Mouse (Mus musculus) frontal cortex, postnatal 25 days (tissue): Measurements from ENCODE around the gene Kcnq1.

ENCODE experiments used
- DNase-seq, 2 experiments: peaks; one replicate each; pipeline ENCODE4 v3.0.0; 2022; ENCODE audit warnings: low spot score in 2 of 2

Kcnq1 gene

GRCm38 (mm10) chr7:143275030-143275429, 168.9 kb downstream of the Kcnq1 start:
- DNase-seq = no peak

- no peak for DNase-seq
Measured at GRCm38 (mm10) chr7:143283625-143284024, 177.5 kb downstream of the Kcnq1 start.

- no peak for DNase-seq
Measured at GRCm38 (mm10) chr7:143284866-143285265, 178.7 kb downstream of the Kcnq1 start.

- DNase-seq = no peak
Measured at GRCm38 (mm10) chr7:143285440-143285839, 179.3 kb downstream of the Kcnq1 start.

GRCm38 (mm10) chr7:143286532-143287290, 180.5 kb downstream of the Kcnq1 start:
- no peak for DNase-seq

- no peak for DNase-seq
Measured at GRCm38 (mm10) chr7:143288135-143288534, 182.0 kb downstream of the Kcnq1 start.

GRCm38 (mm10) chr7:143289082-143289849, 183.1 kb downstream of the Kcnq1 start:
- no peak for DNase-seq

- DNase-seq = no peak
Measured at GRCm38 (mm10) chr7:143294690-143295355, 188.7 kb downstream of the Kcnq1 start.

- DNase-seq = no peak
Measured at GRCm38 (mm10) chr7:143295356-143296000, 189.3 kb downstream of the Kcnq1 start.

- no peak for DNase-seq
Measured at GRCm38 (mm10) chr7:143296001-143296379, 189.8 kb downstream of the Kcnq1 start.

GRCm38 (mm10) chr7:143296384-143296801, 190.2 kb downstream of the Kcnq1 start:
- peak; percentile 79 to 89 for DNase-seq

- no peak for DNase-seq
Measured at GRCm38 (mm10) chr7:143300037-143300436, 193.9 kb downstream of the Kcnq1 start.

GRCm38 (mm10) chr7:143300681-143301080, 194.5 kb downstream of the Kcnq1 start:
- no peak for DNase-seq

GRCm38 (mm10) chr7:143302156-143302555, 196.0 kb downstream of the Kcnq1 start:
- DNase-seq = no peak

- DNase-seq = no peak
Measured at GRCm38 (mm10) chr7:143302593-143303238, 196.6 kb downstream of the Kcnq1 start.

GRCm38 (mm10) chr7:143303557-143303956, 197.4 kb downstream of the Kcnq1 start:
- no peak for DNase-seq

GRCm38 (mm10) chr7:143305808-143306207, 199.6 kb downstream of the Kcnq1 start:
- DNase-seq = no peak

- no peak for DNase-seq
Measured at GRCm38 (mm10) chr7:143308001-143308400, 201.8 kb downstream of the Kcnq1 start.

- DNase-seq = no peak
Measured at GRCm38 (mm10) chr7:143310311-143310710, 204.1 kb downstream of the Kcnq1 start.

GRCm38 (mm10) chr7:143310847-143311246, 204.7 kb downstream of the Kcnq1 start:
- no peak for DNase-seq

GRCm38 (mm10) chr7:143311471-143311870, 205.3 kb downstream of the Kcnq1 start:
- DNase-seq = no peak
